Mouse (Mus musculus): Measurements from ENCODE around the gene Gsdme. TPM values are rescaled to one million over a fixed set of nuclear protein-coding genes. Genes with fewer than 3 reads are reported as not detected.

Gsdme gene
- polyA plus RNA-seq, 1 experiment from 2014 or later = 81.7 TPM

GRCm38 (mm10) chr6:50189376-50189775, 74.3 kb downstream of the Gsdme start:
- no peak overlapping the region for H3K27ac ChIP-seq (ENCODE audit: low read depth, low read length)
- no peaks in the 10 kb centered on the region for H3K9me3 ChIP-seq (ENCODE audit: control insufficient read depth, low read length)
- no peaks in the 10 kb centered on the region for H3K27me3 ChIP-seq (replicated peaks; ENCODE audit: control insufficient read depth, insufficient read depth, low read length)
- H3K4me3 ChIP-seq (ENCODE audit: low read length) = no peak overlapping the region
- no peak overlapping the region for H3K4me2 ChIP-seq (ENCODE audit: low read length)
- H3K4me1 ChIP-seq (ENCODE audit: control insufficient read depth, insufficient read depth, low read depth, low read length) = no peaks in the 10 kb centered on the region
- no peak overlapping the region for H3K9ac ChIP-seq (ENCODE audit: low read depth, low read length)
- H3K36me3 ChIP-seq (ENCODE audit: control insufficient read depth, insufficient read depth, low read length) = peaks cover 2% of the 10 kb centered on the region; the same call in 1 of the 2 replicates
- ATAC-seq = no peak

GRCm38 (mm10) chr6:50187955-50188354, 75.7 kb downstream of the Gsdme start:
- ATAC-seq = no peak
- Histone ChIP-seq H3K9ac (ENCODE audit: low read depth, low read length) (no peak overlapping the region), H3K4me1 (ENCODE audit: control insufficient read depth, insufficient read depth, low read depth, low read length) (no peaks in the 10 kb centered on the region), H3K36me3 (ENCODE audit: control insufficient read depth, insufficient read depth, low read length) (peaks cover 3% of the 10 kb centered on the region; the same call in 1 of the 2 replicates), H3K27ac (ENCODE audit: low read depth, low read length) (no peak overlapping the region), H3K4me3 (ENCODE audit: low read length) (no peak overlapping the region), H3K27me3 (replicated peaks; ENCODE audit: control insufficient read depth, insufficient read depth, low read length) (no peaks in the 10 kb centered on the region), H3K9me3 (ENCODE audit: control insufficient read depth, low read length) (no peaks in the 10 kb centered on the region), H3K4me2 (ENCODE audit: low read length) (no peak overlapping the region)
- 90% methylated on average over 4 of the region's 4 CpGs for WGBS

- 78% methylated on average over 4 of the region's 4 CpGs for WGBS
- Histone ChIP-seq H3K27ac (ENCODE audit: low read depth, low read length) (no peak overlapping the region), H3K4me2 (ENCODE audit: low read length) (no peak overlapping the region), H3K36me3 (ENCODE audit: control insufficient read depth, insufficient read depth, low read length) (0 out of 2 replicates have a peak, but pooled peaks cover 3% of the 10 kb centered on the region), H3K4me3 (ENCODE audit: low read length) (no peak overlapping the region), H3K27me3 (replicated peaks; ENCODE audit: control insufficient read depth, insufficient read depth, low read length) (no peaks in the 10 kb centered on the region), H3K9me3 (ENCODE audit: control insufficient read depth, low read length) (no peaks in the 10 kb centered on the region), H3K4me1 (ENCODE audit: control insufficient read depth, insufficient read depth, low read depth, low read length) (no peaks in the 10 kb centered on the region), H3K9ac (ENCODE audit: low read depth, low read length) (no peak overlapping the region)
- no peak for ATAC-seq
Observed at GRCm38 (mm10) chr6:50180189-50180588, 83.5 kb downstream of the Gsdme start.

DNA sequence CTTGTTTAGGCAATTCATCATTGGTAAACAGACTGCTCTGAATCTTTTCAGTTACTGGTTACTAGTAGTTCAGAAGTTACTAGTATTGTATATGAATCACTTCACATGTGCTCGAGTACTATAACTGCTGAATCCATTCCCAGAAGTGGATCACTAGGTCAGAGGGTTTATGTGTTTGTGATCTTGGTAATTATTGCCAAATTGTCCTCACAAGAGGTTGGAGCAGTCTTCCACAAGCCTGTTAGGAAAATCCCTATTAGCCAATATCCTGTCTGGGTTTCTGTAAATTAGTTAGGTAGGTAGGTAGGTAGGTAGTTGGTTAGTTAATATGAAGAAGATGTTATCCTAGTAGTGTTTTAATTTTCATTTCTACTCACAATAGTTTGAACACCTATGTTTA, 87.9 kb downstream of the Gsdme start:
- Histone ChIP-seq H3K9me3 (ENCODE audit: control insufficient read depth, low read length) (no peaks in the 10 kb centered on the region), H3K36me3 (ENCODE audit: control insufficient read depth, insufficient read depth, low read length) (no peaks in the 10 kb centered on the region), H3K9ac (ENCODE audit: low read depth, low read length) (no peak overlapping the region), H3K4me2 (ENCODE audit: low read length) (no peak overlapping the region), H3K4me3 (ENCODE audit: low read length) (no peak overlapping the region), H3K27me3 (replicated peaks; ENCODE audit: control insufficient read depth, insufficient read depth, low read length) (no peaks in the 10 kb centered on the region), H3K27ac (ENCODE audit: low read depth, low read length) (no peak overlapping the region), H3K4me1 (ENCODE audit: control insufficient read depth, insufficient read depth, low read depth, low read length) (no peaks in the 10 kb centered on the region)
- ATAC-seq = no peak
- 97% methylated on average over 1 of the region's 1 CpGs for WGBS

GRCm38 (mm10) chr6:50169771-50170170, 93.9 kb downstream of the Gsdme start:
- Histone ChIP-seq H3K9me3 (ENCODE audit: control insufficient read depth, low read length) (no peaks in the 10 kb centered on the region), H3K4me1 (ENCODE audit: control insufficient read depth, insufficient read depth, low read depth, low read length) (no peaks in the 10 kb centered on the region), H3K4me2 (ENCODE audit: low read length) (no peak overlapping the region), H3K4me3 (ENCODE audit: low read length) (no peak overlapping the region), H3K27me3 (replicated peaks; ENCODE audit: control insufficient read depth, insufficient read depth, low read length) (no peaks in the 10 kb centered on the region), H3K27ac (ENCODE audit: low read depth, low read length) (no peak overlapping the region), H3K36me3 (ENCODE audit: control insufficient read depth, insufficient read depth, low read length) (no peaks in the 10 kb centered on the region), H3K9ac (ENCODE audit: low read depth, low read length) (no peak overlapping the region)
- ATAC-seq = no peak

DNA sequence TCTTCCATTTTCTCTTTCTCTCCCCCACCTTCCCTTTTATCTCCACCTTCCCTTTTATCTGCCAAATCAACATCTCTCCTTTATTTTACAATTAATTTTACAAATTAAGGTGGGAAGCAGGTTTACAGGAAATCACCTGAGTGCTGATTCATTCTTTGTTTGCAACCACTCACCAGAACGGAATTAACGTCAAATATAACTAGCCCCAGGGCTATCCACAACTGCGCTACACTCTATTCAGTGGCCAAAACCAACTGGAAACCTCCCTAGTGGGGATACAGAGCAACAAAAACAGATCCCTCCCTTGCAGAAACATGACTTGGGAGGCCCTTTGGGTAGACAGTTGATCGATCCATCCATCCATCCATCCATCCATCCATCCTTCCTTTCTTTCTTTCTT, 94.8 kb downstream of the Gsdme start:
- Histone ChIP-seq H3K27ac (ENCODE audit: low read depth, low read length) (no peak overlapping the region), H3K36me3 (ENCODE audit: control insufficient read depth, insufficient read depth, low read length) (no peaks in the 10 kb centered on the region), H3K27me3 (replicated peaks; ENCODE audit: control insufficient read depth, insufficient read depth, low read length) (no peaks in the 10 kb centered on the region), H3K4me3 (ENCODE audit: low read length) (no peak overlapping the region), H3K4me2 (ENCODE audit: low read length) (no peak overlapping the region), H3K4me1 (ENCODE audit: control insufficient read depth, insufficient read depth, low read depth, low read length) (no peaks in the 10 kb centered on the region), H3K9ac (ENCODE audit: low read depth, low read length) (no peak overlapping the region), H3K9me3 (ENCODE audit: control insufficient read depth, low read length) (no peaks in the 10 kb centered on the region)
- WGBS = 92% methylated on average over 4 of the region's 4 CpGs
- no peak for ATAC-seq

GRCm38 (mm10) chr6:50163013-50163412, 100.6 kb downstream of the Gsdme start:
- Histone ChIP-seq H3K4me1 (ENCODE audit: control insufficient read depth, insufficient read depth, low read depth, low read length) (no peaks in the 10 kb centered on the region), H3K4me3 (ENCODE audit: low read length) (no peak overlapping the region), H3K9ac (ENCODE audit: low read depth, low read length) (no peak overlapping the region), H3K4me2 (ENCODE audit: low read length) (no peak overlapping the region), H3K27ac (ENCODE audit: low read depth, low read length) (no peak overlapping the region), H3K9me3 (ENCODE audit: control insufficient read depth, low read length) (no peaks in the 10 kb centered on the region), H3K36me3 (ENCODE audit: control insufficient read depth, insufficient read depth, low read length) (no peaks in the 10 kb centered on the region), H3K27me3 (replicated peaks; ENCODE audit: control insufficient read depth, insufficient read depth, low read length) (no peaks in the 10 kb centered on the region)
- WGBS = 90% methylated on average over 3 of the region's 3 CpGs
- no peak for ATAC-seq

- 74% methylated on average over 6 of the region's 6 CpGs for WGBS
- Histone ChIP-seq H3K27me3 (replicated peaks; ENCODE audit: control insufficient read depth, insufficient read depth, low read length) (no peaks in the 10 kb centered on the region), H3K27ac (ENCODE audit: low read depth, low read length) (no peak overlapping the region), H3K4me1 (ENCODE audit: control insufficient read depth, insufficient read depth, low read depth, low read length) (no peaks in the 10 kb centered on the region), H3K4me3 (ENCODE audit: low read length) (no peak overlapping the region), H3K9me3 (ENCODE audit: control insufficient read depth, low read length) (no peaks in the 10 kb centered on the region), H3K4me2 (ENCODE audit: low read length) (no peak overlapping the region), H3K9ac (ENCODE audit: low read depth, low read length) (no peak overlapping the region), H3K36me3 (ENCODE audit: control insufficient read depth, insufficient read depth, low read length) (no peaks in the 10 kb centered on the region)
- no peak for ATAC-seq
Observed at GRCm38 (mm10) chr6:50159842-50160241, 103.8 kb downstream of the Gsdme start.

DNA sequence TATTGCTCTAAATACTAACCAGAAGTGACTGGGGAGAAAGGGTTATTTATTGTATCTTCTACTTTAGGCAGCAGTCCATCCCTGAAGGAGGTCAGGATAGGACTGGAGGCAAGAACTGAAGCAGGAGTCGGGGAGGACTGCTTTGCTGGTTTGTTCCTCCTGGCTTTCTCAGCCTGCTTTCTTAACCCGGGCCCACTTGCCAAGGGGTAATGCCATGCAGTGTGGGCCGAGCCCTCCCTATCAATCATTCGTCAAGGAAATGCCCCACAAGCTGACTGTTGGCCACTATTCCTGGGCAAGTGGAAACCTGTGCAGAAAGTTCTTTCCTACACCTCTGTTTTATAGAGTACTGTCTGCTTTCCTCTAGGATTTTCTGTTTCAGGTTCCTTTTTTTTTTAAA, 114.3 kb downstream of the Gsdme start:
- Histone ChIP-seq H3K27me3 (replicated peaks; ENCODE audit: control insufficient read depth, insufficient read depth, low read length) (no peaks in the 10 kb centered on the region), H3K4me3 (ENCODE audit: low read length) (no peak overlapping the region), H3K9ac (ENCODE audit: low read depth, low read length) (no peak overlapping the region), H3K9me3 (ENCODE audit: control insufficient read depth, low read length) (no peaks in the 10 kb centered on the region), H3K4me2 (ENCODE audit: low read length) (no peak overlapping the region), H3K36me3 (ENCODE audit: control insufficient read depth, insufficient read depth, low read length) (no peaks in the 10 kb centered on the region), H3K27ac (ENCODE audit: low read depth, low read length) (no peak overlapping the region), H3K4me1 (ENCODE audit: control insufficient read depth, insufficient read depth, low read depth, low read length) (no peaks in the 10 kb centered on the region)
- no peak for ATAC-seq
- 93% methylated on average over 4 of the region's 4 CpGs for WGBS

DNA sequence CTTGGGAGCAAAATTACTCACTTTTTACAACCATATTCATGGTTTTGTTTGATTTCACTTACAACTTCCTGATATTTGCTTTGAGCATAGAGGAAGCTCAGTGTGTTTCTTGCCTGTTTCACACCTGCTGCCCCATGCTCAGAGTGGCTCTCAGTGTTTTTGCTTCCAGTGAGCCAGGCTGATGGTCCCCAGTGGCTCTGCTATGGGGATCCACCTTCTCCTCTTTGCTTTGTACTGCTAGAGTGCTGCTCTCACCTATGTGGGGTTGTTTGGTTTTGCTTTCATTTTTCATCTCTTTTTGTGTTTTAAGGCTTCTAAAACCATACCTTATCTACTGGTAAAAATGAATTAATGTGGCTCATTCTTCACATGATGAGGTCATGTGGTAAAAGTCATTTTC, 117.5 kb downstream of the Gsdme start:
- Histone ChIP-seq H3K4me3 (ENCODE audit: low read length) (no peak overlapping the region), H3K4me1 (ENCODE audit: control insufficient read depth, insufficient read depth, low read depth, low read length) (no peaks in the 10 kb centered on the region), H3K9ac (ENCODE audit: low read depth, low read length) (no peak overlapping the region), H3K27me3 (replicated peaks; ENCODE audit: control insufficient read depth, insufficient read depth, low read length) (no peaks in the 10 kb centered on the region), H3K27ac (ENCODE audit: low read depth, low read length) (no peak overlapping the region), H3K36me3 (ENCODE audit: control insufficient read depth, insufficient read depth, low read length) (no peaks in the 10 kb centered on the region), H3K4me2 (ENCODE audit: low read length) (no peak overlapping the region), H3K9me3 (ENCODE audit: control insufficient read depth, low read length) (no peaks in the 10 kb centered on the region)
- ATAC-seq = no peak

Measured in hindbrain, embryonic 16.5 days (tissue).